Mouse (Mus musculus) intestine, embryonic 14.5 days (tissue): ENCODE measurements around the gene Gm10273. TPM values are rescaled to one million over a fixed set of nuclear protein-coding genes. Genes with fewer than 3 reads are reported as not detected.

ENCODE experiments used
- ATAC-seq: fragments of 200-750 bp; cut with Nextera tagmentation; replicated peaks from 2 replicates; pipeline ENCODE4 v1.8.0; 2017; ENCODE audit warnings: low read depth, moderate number of reproducible peaks, moderate TSS enrichment, moderate library complexity; ENCODE audit not compliant: low FRiP score, low TSS enrichment
- DNase-seq: peaks from one replicate; pipeline ENCODE4 v3.0.0-alpha.2; 2018; ENCODE audit warnings: low spot score
- H3K27ac ChIP-seq: fragments of 300-500 bp; sonication (generic); 2 replicates; pipeline ENCODE4 v1.5.1; 2014; ENCODE audit warnings: low read depth, mild to moderate bottlenecking, control low read depth
- H3K27me3 ChIP-seq: fragments of 300-500 bp; sonication (generic); replicated peaks from 2 replicates; pipeline ENCODE4 v1.6.1; 2014; ENCODE audit warnings: low read length, control low read depth; ENCODE audit not compliant: control insufficient read depth, insufficient read depth
- H3K36me3 ChIP-seq: fragments of 300-500 bp; sonication (generic); 2 replicates; pipeline ENCODE4 v1.6.1; 2014; ENCODE audit warnings: low read length, control low read depth; ENCODE audit not compliant: control insufficient read depth, insufficient read depth
- H3K4me1 ChIP-seq: fragments of 300-500 bp; sonication (generic); replicated peaks from 2 replicates; pipeline ENCODE4 v1.6.1; 2014; ENCODE audit warnings: low read length, control low read depth, mixed read lengths; ENCODE audit not compliant: control insufficient read depth, insufficient read depth
- H3K4me2 ChIP-seq: fragments of 300-500 bp; sonication (generic); 2 replicates; pipeline ENCODE4 v1.6.1; 2014; ENCODE audit warnings: low read length
- H3K4me3 ChIP-seq: fragments of 300-500 bp; sonication (generic); 2 replicates; pipeline ENCODE4 v1.5.1; 2014; ENCODE audit warnings: low read depth, low read length, control low read depth, mixed read lengths
- H3K9ac ChIP-seq: fragments of 300-500 bp; sonication (generic); 2 replicates; pipeline ENCODE4 v1.6.1; 2014; ENCODE audit warnings: mild to moderate bottlenecking, low read length
- H3K9me3 ChIP-seq: fragments of 300-500 bp; sonication (generic); 2 replicates; pipeline ENCODE4 v1.6.1; 2016; ENCODE audit warnings: low read length, control low read depth; ENCODE audit not compliant: control insufficient read depth
- WGBS: fragments of 180-500 bp; shearing (Covaris S2); extraction: QIAGEN DNeasy Blood & Tissue Kit; methylation state at CpG from one replicate; pipeline ENCODE4 v1.1.7; 2014; 5-methylcytosine and 5-hydroxymethylcytosine counted together
- polyA plus RNA-seq: library from polyadenylated mRNA; unstranded; fragments of >200 nt; fragmentation: Nextera tagmentation; extraction: Ambion mirVana; gene quantifications from 2 replicates; pipeline ENCODE4 v1.2.1, GENCODE M21; 2014

The Gm10273 gene
- polyA plus RNA-seq, 1 experiment from 2014 or later: 10.5 TPM

DNA sequence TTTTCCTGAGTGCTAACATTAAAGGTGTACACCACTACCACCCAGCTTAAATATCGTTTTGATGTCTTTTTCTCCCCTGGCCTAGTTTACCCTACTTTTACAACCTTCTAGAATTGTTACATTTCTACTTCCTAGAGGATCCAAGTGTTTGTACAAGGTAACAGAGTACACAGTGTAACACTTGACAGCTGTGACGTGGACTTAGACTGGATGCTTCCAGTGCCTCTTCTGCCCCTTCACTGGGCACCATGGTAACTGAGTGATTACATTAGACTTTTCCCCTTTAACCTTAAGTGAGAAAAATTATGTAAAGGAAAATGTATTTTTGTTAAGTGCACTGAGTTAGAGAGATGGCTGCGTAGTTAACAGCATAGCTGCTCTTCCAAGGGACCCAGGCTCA, 30.9 kb upstream of the Gm10273 start:
- peaks cover 96% of the 10 kb centered on the region for H3K36me3 ChIP-seq

DNA sequence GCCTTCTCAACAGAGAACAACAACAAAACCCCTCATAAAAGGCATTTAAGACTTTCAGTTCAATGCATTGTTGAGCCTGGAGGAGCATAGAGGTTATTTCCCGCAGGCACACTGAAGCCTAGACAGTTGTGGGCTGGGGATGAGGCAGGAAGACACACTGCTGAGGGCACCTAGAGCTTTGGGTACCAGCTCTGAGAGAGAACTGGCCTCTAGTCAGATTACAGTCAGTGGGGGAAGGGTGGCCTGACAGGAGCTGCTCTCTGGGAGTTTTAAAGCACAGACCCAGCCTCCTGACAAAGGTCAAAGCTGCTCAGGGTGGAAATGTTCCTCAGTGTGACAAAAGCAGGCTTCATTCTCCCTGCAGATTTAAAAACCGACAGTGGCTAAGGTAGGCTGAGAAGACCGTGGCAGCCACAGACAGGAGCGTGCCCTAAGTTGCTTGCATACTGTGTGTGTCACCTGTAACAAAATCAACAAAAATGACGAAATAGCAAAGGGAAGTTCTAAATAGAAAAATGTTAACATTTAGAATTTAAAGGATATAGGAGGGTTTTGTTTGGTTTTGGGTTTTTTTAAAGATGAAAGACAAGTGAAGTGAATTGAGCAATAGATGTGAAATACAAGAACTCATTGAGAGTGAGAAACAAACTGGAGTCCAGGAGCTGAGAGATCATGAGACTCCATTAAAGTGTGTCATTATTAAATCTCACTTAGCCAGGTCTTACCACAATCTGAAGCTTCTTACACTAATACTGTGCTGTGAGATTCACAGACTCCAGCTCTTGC, 29.4 kb upstream of the Gm10273 start:
- H3K9me3 ChIP-seq: no peaks in the 10 kb centered on the region
- no peak overlapping the region for H3K4me2 ChIP-seq
- H3K27ac ChIP-seq: no peak overlapping the region
- DNase-seq (no peak), ATAC-seq (no peak)
- WGBS: 86% methylated on average over 5 of the region's 5 CpGs
- H3K36me3 ChIP-seq: peaks cover 99% of the 10 kb centered on the region
- no peak overlapping the region for H3K9ac ChIP-seq
- H3K4me3 ChIP-seq: no peak overlapping the region
- H3K4me1 ChIP-seq: no peaks in the 10 kb centered on the region
- H3K27me3 ChIP-seq: no peaks in the 10 kb centered on the region

More for the DNA sequence above, 30.9 kb upstream of the Gm10273 start:
- DNase-seq: no peak
- no peak overlapping the region for H3K27ac ChIP-seq
- no peak overlapping the region for H3K4me2 ChIP-seq
- H3K9ac ChIP-seq: no peak overlapping the region
- H3K4me3 ChIP-seq: no peak overlapping the region
- no peaks in the 10 kb centered on the region for H3K9me3 ChIP-seq
- no peaks in the 10 kb centered on the region for H3K27me3 ChIP-seq
- H3K4me1 ChIP-seq: no peaks in the 10 kb centered on the region
- no peak for ATAC-seq
- WGBS: 74% methylated on average over 3 of the region's 3 CpGs

DNA sequence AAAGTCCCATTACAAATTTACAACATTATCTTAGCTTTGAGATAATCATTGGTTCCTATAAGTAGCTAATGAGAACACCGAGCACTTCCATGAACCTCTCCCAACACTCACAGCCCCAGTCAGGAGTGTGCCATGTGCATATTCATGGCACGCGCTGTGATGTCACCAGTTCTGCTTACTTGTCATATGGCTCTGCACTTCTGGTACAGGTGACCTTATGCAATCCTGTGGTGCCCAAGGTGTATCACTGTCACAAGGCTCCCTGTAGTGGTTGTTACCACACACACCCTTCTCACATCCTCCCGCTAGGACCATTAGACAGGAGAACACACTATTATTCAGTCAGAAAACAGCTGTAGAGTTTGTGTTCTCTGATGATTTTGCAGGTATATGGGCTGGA, 28.7 kb upstream of the Gm10273 start:
- Histone ChIP-seq H3K9ac (no peak overlapping the region), H3K9me3 (no peaks in the 10 kb centered on the region), H3K4me2 (no peak overlapping the region), H3K27me3 (no peaks in the 10 kb centered on the region), H3K36me3 (peaks cover 99% of the 10 kb centered on the region), H3K4me1 (no peaks in the 10 kb centered on the region), H3K27ac (no peak overlapping the region), H3K4me3 (no peak overlapping the region)
- ATAC-seq (no peak), DNase-seq (no peak)
- 95% methylated on average over 4 of the region's 4 CpGs for WGBS

DNA sequence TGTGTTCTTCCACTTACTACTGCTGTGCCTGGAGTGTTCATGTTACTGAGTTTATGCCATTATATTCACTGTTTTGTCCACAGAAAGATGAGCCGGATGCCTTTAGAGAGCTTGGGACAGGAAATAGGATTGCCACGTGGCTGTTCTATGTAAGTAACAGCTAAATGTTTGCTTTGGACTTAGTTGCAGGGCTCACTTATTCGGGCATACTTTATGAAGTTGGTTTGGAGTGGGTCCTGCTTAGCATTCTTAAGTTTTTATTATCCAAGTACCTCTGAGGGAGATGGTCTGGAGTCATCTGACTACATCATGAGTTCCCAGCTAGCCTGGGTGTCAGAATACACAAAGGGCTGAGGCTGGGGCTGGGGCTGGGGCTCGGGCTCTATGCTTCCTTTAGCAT, 28.2 kb upstream of the Gm10273 start:
- Histone ChIP-seq H3K4me3 (no peak overlapping the region), H3K27me3 (no peaks in the 10 kb centered on the region), H3K4me1 (no peaks in the 10 kb centered on the region), H3K4me2 (no peak overlapping the region), H3K9me3 (no peaks in the 10 kb centered on the region), H3K9ac (no peak overlapping the region), H3K36me3 (peaks cover 99% of the 10 kb centered on the region), H3K27ac (no peak overlapping the region)
- DNase-seq (no peak), ATAC-seq (no peak)
- WGBS: 70% methylated on average over 4 of the region's 4 CpGs

DNA sequence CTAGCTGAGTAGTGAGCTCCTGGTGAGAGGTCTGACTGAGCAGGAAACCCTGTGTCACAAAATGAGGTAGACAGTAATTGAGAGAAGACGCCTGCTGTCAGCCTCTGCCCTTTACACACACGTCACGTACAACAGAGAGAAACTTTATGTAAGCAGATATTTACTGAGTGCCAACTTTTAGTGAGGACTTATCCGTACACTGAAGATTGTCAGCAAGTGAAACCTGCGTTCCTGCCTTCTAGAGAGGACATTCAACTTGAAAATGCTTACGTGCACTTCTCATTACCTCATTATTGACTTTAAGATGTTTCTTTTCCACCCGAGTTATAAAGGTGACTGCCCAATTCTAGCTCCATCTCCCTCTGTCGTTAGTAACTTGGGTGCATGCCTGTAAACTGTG, 26.7 kb upstream of the Gm10273 start:
- no peak overlapping the region for H3K27ac ChIP-seq
- no peaks in the 10 kb centered on the region for H3K27me3 ChIP-seq
- no peak overlapping the region for H3K9ac ChIP-seq
- H3K4me1 ChIP-seq: no peaks in the 10 kb centered on the region
- H3K4me2 ChIP-seq: no peak overlapping the region
- no peaks in the 10 kb centered on the region for H3K9me3 ChIP-seq
- DNase-seq (no peak), ATAC-seq (no peak)
- 87% methylated on average over 8 of the region's 8 CpGs for WGBS
- H3K36me3 ChIP-seq: peaks cover 98% of the 10 kb centered on the region
- H3K4me3 ChIP-seq: no peak overlapping the region

DNA sequence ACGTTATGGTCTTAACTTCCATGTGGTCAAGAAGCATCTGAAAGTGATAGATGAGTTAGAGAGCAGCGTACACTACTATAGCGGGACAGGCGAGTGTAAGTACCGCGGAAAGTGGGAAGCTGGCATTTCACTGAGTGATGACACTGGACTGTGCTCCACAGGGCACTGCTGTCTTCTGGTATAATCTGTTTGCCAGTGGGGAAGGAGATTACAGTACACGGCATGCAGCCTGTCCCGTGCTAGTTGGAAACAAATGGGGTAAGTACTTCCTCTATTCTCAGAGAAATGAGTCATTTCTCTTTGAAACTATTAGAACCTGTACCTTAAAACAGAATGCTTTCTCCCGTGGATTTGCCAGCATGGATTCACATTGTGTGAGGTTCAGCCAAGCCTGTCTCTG, 26.0 kb upstream of the Gm10273 start:
- Histone ChIP-seq H3K27me3 (no peaks in the 10 kb centered on the region), H3K27ac (no peak overlapping the region), H3K4me3 (no peak overlapping the region), H3K36me3 (peaks cover 98% of the 10 kb centered on the region), H3K9ac (no peak overlapping the region), H3K4me2 (no peak overlapping the region), H3K9me3 (no peaks in the 10 kb centered on the region), H3K4me1 (no peaks in the 10 kb centered on the region)
- DNase-seq (no peak), ATAC-seq (no peak)
- 91% methylated on average over 9 of the region's 9 CpGs for WGBS

DNA sequence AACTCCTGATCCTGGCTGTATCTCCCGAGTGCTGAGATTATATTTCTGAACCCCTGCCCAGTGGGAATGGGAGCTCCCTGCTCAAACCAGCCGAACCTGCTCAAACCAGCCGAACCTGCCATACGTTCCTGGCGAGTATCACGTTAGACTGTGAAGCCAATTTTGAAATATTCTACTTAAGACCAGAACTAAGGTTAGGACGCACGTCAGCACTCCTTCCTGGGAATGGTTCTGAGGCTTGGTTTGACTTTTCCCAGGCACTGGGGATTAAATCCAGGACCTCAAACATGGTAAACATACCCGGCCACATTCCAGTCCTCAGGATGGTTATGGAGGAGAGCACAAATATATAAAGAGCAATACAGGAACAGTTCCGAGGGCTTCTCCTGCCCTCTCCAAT, 17.5 kb upstream of the Gm10273 start:
- Histone ChIP-seq H3K4me2 (no peak overlapping the region), H3K9me3 (no peaks in the 10 kb centered on the region), H3K27ac (no peak overlapping the region), H3K4me3 (no peak overlapping the region), H3K9ac (no peak overlapping the region), H3K36me3 (peaks cover 18% of the 10 kb centered on the region), H3K27me3 (no peaks in the 10 kb centered on the region), H3K4me1 (no peaks in the 10 kb centered on the region)
- 71% methylated on average over 10 of the region's 10 CpGs for WGBS
- peak; percentile 52 for DNase-seq
- no peak for ATAC-seq

DNA sequence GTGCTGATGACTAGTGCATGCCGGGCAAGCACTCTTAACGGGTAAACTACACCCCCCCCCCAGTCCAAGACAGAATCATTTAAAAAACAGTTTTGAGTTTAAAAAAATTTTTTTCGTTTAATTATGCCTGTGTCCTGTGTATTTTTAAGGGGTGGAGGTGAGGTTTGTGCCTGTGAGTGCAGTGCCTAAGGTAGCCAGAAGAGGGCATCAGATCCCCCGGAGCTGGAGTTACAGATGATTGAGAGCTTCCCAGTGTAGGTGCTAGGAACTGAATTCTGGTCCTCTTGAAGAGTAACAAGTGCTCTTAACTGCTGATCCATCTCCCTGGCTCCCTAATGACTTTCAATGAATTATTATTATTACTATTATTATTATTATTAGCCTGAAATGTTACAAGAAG, 16.7 kb upstream of the Gm10273 start:
- no peak overlapping the region for H3K4me2 ChIP-seq
- no peaks in the 10 kb centered on the region for H3K4me1 ChIP-seq
- 94% methylated on average over 4 of the region's 4 CpGs for WGBS
- no peak overlapping the region for H3K9ac ChIP-seq
- DNase-seq: no peak
- no peak overlapping the region for H3K4me3 ChIP-seq
- H3K27ac ChIP-seq: no peak overlapping the region
- no peaks in the 10 kb centered on the region for H3K9me3 ChIP-seq
- no peak for ATAC-seq
- H3K36me3 ChIP-seq: peaks cover 10% of the 10 kb centered on the region
- no peaks in the 10 kb centered on the region for H3K27me3 ChIP-seq

DNA sequence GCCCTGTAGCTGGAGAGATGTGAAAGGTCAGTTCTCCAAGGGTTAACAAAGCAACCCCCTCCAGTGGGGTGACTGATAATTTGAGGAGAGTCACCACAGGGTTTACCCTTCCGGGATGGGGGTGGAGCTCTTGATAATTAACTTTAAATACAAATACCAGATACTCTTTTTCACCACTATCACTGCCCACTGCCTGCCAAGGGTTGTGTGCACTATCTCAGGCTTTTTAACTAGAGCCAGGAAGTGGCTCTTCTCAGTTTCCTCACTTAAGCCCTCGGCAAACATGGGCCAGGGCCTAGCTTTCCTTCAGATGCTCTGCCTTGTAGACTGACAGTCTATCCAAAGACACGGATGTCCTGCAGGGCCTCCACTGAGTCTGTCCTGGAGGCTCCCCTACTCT, 15.5 kb upstream of the Gm10273 start:
- H3K27me3 ChIP-seq: no peaks in the 10 kb centered on the region
- no peak overlapping the region for H3K27ac ChIP-seq
- no peak for ATAC-seq
- no peaks in the 10 kb centered on the region for H3K36me3 ChIP-seq
- no peak overlapping the region for H3K4me3 ChIP-seq
- H3K4me2 ChIP-seq: no peak overlapping the region
- no peak overlapping the region for H3K9ac ChIP-seq
- WGBS: 42% methylated on average over 3 of the region's 3 CpGs
- no peaks in the 10 kb centered on the region for H3K4me1 ChIP-seq
- no peak for DNase-seq
- no peaks in the 10 kb centered on the region for H3K9me3 ChIP-seq
